Mouse (Mus musculus): ENCODE results near the gene Tubg2. TPM values are rescaled to one million over a fixed set of nuclear protein-coding genes. Genes with fewer than 3 reads are reported as not detected.

Tubg2 gene
- polyA plus RNA-seq, 1 experiment from 2014 or later, result 3.6 TPM

DNA sequence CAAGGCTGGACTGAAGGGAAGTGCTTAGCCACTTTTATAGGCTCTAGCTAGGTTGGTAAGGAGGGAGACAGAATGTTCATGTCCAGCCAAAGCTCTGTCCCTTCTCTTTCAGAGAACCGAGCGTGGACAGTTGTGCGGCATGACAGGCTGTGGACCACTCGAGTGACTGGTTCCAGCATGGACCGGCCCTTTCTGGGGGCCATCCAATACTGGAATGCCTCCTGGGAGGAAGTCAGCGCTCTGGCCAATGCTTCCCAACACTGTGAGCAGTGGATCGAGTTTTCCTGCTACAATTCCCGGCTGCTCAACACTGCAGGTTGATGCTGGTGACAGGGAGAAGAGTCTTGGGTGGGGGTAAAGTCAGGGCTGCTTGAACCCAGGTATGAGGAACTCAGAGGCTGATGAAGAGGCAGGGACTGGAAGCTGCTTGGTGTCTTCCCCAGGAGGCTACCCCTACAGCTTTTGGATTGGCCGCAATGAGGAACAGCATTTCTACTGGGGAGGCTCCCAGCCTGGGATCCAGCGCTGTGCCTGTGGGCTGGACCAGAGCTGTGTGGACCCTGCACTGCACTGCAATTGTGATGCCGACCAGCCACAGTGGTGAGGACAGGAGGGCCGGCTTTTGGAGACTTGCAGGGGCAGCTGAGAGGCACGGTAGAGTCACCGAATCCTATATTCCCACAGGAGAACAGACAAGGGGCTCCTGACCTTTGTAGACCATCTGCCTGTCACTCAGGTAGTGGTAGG is 27.2 kb downstream of the Tubg2 start:
- whole genome bisulfite sequencing, result 79% methylated on average over 14 of the region's 14 CpGs

GRCm38 (mm10) chr11:101184984-101185383 is 29.3 kb downstream of the Tubg2 start:
- Histone ChIP-seq H3K36me3 (ENCODE audit: control insufficient read depth, insufficient read depth, low read length) (no peaks in the 10 kb centered on the region), H3K9me3 (ENCODE audit: control insufficient read depth, low read depth, low read length) (no peaks in the 10 kb centered on the region), H3K27ac (ENCODE audit: low read length) (no peak overlapping the region), H3K4me2 (replicated peaks; ENCODE audit: low read depth, low read length) (no peak overlapping the region), H3K4me1 (ENCODE audit: control insufficient read depth, insufficient read depth, low read length) (peaks cover 13% of the 10 kb centered on the region), H3K27me3 (ENCODE audit: control insufficient read depth, insufficient read depth, low read length) (no peaks in the 10 kb centered on the region), H3K9ac (replicated peaks; ENCODE audit: low read depth, low read length) (no peak overlapping the region), H3K4me3 (ENCODE audit: low read depth, low read length) (no peak overlapping the region)
- no peak for ATAC-seq (ENCODE audit: insufficient number of reproducible peaks, insufficient read depth, low FRiP score, low read depth)
- WGBS, result 88% methylated on average over 12 of the region's 12 CpGs

More for the DNA sequence above, 27.2 kb downstream of the Tubg2 start:
- Histone ChIP-seq H3K27ac (ENCODE audit: low read length) (no peak overlapping the region), H3K36me3 (ENCODE audit: control insufficient read depth, insufficient read depth, low read length) (no peaks in the 10 kb centered on the region), H3K4me3 (ENCODE audit: low read depth, low read length) (no peak overlapping the region), H3K4me2 (replicated peaks; ENCODE audit: low read depth, low read length) (no peak overlapping the region), H3K27me3 (ENCODE audit: control insufficient read depth, insufficient read depth, low read length) (no peaks in the 10 kb centered on the region), H3K9ac (replicated peaks; ENCODE audit: low read depth, low read length) (no peak overlapping the region), H3K4me1 (ENCODE audit: control insufficient read depth, insufficient read depth, low read length) (no peaks in the 10 kb centered on the region), H3K9me3 (ENCODE audit: control insufficient read depth, low read depth, low read length) (no peaks in the 10 kb centered on the region)
- no peak for ATAC-seq (ENCODE audit: insufficient number of reproducible peaks, insufficient read depth, low FRiP score, low read depth)

GRCm38 (mm10) chr11:101185441-101185840 is 29.7 kb downstream of the Tubg2 start:
- WGBS, result 89% methylated on average over 4 of the region's 4 CpGs
- peaks cover 17% of the 10 kb centered on the region for H3K4me1 ChIP-seq (ENCODE audit: control insufficient read depth, insufficient read depth, low read length)
- ATAC-seq (ENCODE audit: insufficient number of reproducible peaks, insufficient read depth, low FRiP score, low read depth), result no peak
- H3K36me3 ChIP-seq (ENCODE audit: control insufficient read depth, insufficient read depth, low read length), result no peaks in the 10 kb centered on the region
- no peaks in the 10 kb centered on the region for H3K9me3 ChIP-seq (ENCODE audit: control insufficient read depth, low read depth, low read length)
- no peak overlapping the region for H3K4me3 ChIP-seq (ENCODE audit: low read depth, low read length)
- H3K27ac ChIP-seq (ENCODE audit: low read length), result no peak overlapping the region
- H3K9ac ChIP-seq (replicated peaks; ENCODE audit: low read depth, low read length), result no peak overlapping the region
- no peaks in the 10 kb centered on the region for H3K27me3 ChIP-seq (ENCODE audit: control insufficient read depth, insufficient read depth, low read length)
- no peak overlapping the region for H3K4me2 ChIP-seq (replicated peaks; ENCODE audit: low read depth, low read length)

- no peak overlapping the region for H3K27ac ChIP-seq (ENCODE audit: low read length)
- no peaks in the 10 kb centered on the region for H3K27me3 ChIP-seq (ENCODE audit: control insufficient read depth, insufficient read depth, low read length)
- H3K9me3 ChIP-seq (ENCODE audit: control insufficient read depth, low read depth, low read length), result no peaks in the 10 kb centered on the region
- peaks cover 25% of the 10 kb centered on the region for H3K4me1 ChIP-seq (ENCODE audit: control insufficient read depth, insufficient read depth, low read length)
- H3K9ac ChIP-seq (replicated peaks; ENCODE audit: low read depth, low read length), result no peak overlapping the region
- H3K4me3 ChIP-seq (ENCODE audit: low read depth, low read length), result no peak overlapping the region
- no peak for ATAC-seq (ENCODE audit: insufficient number of reproducible peaks, insufficient read depth, low FRiP score, low read depth)
- no peaks in the 10 kb centered on the region for H3K36me3 ChIP-seq (ENCODE audit: control insufficient read depth, insufficient read depth, low read length)
- H3K4me2 ChIP-seq (replicated peaks; ENCODE audit: low read depth, low read length), result no peak overlapping the region
- 89% methylated on average over 27 of the region's 27 CpGs for WGBS
Observed at GRCm38 (mm10) chr11:101186526-101187247, 31.0 kb downstream of the Tubg2 start.

- Histone ChIP-seq H3K4me2 (replicated peaks; ENCODE audit: low read depth, low read length) (no peak overlapping the region), H3K27me3 (ENCODE audit: control insufficient read depth, insufficient read depth, low read length) (no peaks in the 10 kb centered on the region), H3K9ac (replicated peaks; ENCODE audit: low read depth, low read length) (no peak overlapping the region), H3K4me1 (ENCODE audit: control insufficient read depth, insufficient read depth, low read length) (peaks cover 25% of the 10 kb centered on the region), H3K27ac (ENCODE audit: low read length) (no peak overlapping the region), H3K36me3 (ENCODE audit: control insufficient read depth, insufficient read depth, low read length) (no peaks in the 10 kb centered on the region), H3K9me3 (ENCODE audit: control insufficient read depth, low read depth, low read length) (no peaks in the 10 kb centered on the region), H3K4me3 (ENCODE audit: low read depth, low read length) (no peak overlapping the region)
- 94% methylated on average over 5 of the region's 5 CpGs for WGBS
- ATAC-seq (ENCODE audit: insufficient number of reproducible peaks, insufficient read depth, low FRiP score, low read depth), result no peak
Observed at GRCm38 (mm10) chr11:101187541-101187940, 31.8 kb downstream of the Tubg2 start.

DNA sequence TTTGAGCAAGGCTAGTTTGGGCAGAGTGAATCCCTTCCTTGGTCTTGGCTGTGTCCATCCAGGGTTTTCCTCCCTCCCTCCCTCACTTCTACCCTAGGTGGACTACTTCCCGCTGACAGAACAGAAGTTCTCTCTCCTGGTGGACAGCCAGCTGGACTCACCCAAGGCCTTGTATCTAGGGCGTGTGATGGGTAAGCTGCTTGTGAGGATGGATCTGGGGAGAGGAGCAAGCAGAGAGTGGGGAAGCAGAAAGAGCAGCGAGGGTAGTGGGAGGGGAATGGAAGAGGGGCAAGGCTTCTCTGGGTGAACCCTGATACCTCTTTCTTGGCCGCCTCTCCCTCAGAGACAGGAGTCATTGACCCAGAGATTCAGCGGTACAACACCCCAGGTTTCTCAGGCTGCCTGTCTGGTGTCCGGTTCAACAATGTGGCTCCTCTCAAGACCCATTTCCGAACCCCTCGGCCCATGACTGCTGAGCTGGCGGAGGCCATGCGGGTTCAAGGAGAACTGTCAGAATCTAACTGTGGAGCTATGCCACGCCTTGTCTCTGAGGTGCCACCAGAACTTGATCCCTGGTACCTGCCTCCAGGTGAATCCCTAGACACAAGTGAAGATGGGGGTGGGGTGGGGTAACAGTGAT is 32.6 kb downstream of the Tubg2 start:
- 77% methylated on average over 11 of the region's 11 CpGs for WGBS
- Histone ChIP-seq H3K4me3 (ENCODE audit: low read depth, low read length) (no peak overlapping the region), H3K36me3 (ENCODE audit: control insufficient read depth, insufficient read depth, low read length) (0 out of 2 replicates have a peak, but pooled peaks cover 1% of the 10 kb centered on the region), H3K4me2 (replicated peaks; ENCODE audit: low read depth, low read length) (no peak overlapping the region), H3K9me3 (ENCODE audit: control insufficient read depth, low read depth, low read length) (no peaks in the 10 kb centered on the region), H3K4me1 (ENCODE audit: control insufficient read depth, insufficient read depth, low read length) (peaks cover 25% of the 10 kb centered on the region), H3K27me3 (ENCODE audit: control insufficient read depth, insufficient read depth, low read length) (no peaks in the 10 kb centered on the region), H3K9ac (replicated peaks; ENCODE audit: low read depth, low read length) (no peak overlapping the region), H3K27ac (ENCODE audit: low read length) (peak overlapping the region; percentile 94)
- no peak for ATAC-seq (ENCODE audit: insufficient number of reproducible peaks, insufficient read depth, low FRiP score, low read depth)

DNA sequence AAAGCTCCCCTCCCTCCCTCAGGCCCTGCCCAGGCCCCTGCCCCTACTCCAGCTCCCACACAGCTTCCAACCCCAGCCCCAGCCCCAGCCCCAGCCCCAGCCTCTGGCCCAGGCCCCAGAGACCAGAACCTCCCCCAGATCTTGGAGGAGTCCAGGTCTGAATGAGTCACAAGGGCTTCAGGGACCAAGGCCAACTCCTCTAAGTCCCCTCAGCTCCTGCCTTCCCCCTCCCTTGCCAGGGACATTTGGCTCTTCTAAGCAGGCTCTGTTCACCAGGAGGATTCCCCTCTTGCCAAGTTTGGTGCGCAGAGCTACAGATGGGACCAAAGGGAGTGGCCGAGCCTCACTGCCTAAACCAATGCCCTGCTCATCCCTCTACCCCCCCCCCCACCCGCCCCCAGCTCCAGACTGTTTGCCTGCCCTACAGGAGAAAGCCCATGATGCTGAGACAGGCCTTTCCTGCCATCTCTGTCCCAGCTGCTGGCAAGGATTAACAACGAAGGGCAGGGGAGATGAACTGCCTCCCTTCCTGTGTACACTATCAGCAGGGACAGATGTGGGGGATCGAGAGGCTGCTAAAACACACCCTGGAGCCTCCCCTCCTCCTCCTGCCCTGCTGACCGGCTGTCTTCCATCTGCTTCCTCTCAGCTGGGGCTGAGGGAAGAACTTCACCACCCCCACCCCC is 33.9 kb downstream of the Tubg2 start:
- Histone ChIP-seq H3K27me3 (ENCODE audit: control insufficient read depth, insufficient read depth, low read length) (no peaks in the 10 kb centered on the region), H3K36me3 (ENCODE audit: control insufficient read depth, insufficient read depth, low read length) (peaks cover 3% of the 10 kb centered on the region; the same call in 1 of the 2 replicates), H3K4me3 (ENCODE audit: low read depth, low read length) (no peak overlapping the region), H3K4me2 (replicated peaks; ENCODE audit: low read depth, low read length) (no peak overlapping the region), H3K4me1 (ENCODE audit: control insufficient read depth, insufficient read depth, low read length) (peaks cover 25% of the 10 kb centered on the region), H3K9ac (replicated peaks; ENCODE audit: low read depth, low read length) (no peak overlapping the region), H3K27ac (ENCODE audit: low read length) (peak overlapping the region; percentile 94), H3K9me3 (ENCODE audit: control insufficient read depth, low read depth, low read length) (no peaks in the 10 kb centered on the region)
- 9% methylated on average over 6 of the region's 6 CpGs for WGBS
- ATAC-seq (ENCODE audit: insufficient number of reproducible peaks, insufficient read depth, low FRiP score, low read depth), result peak; percentile 87

All from stomach, embryonic 14.5 days (tissue).